Mouse (Mus musculus) spleen, adult 2 months (tissue): ENCODE measurements around the gene Rtf2. TPM values are rescaled to one million over a fixed set of nuclear protein-coding genes. Genes with fewer than 3 reads are reported as not detected.

Experiments
- DNase-seq, 2 experiments: peaks; one replicate each; pipeline versions ENCODE4 v3.0.0 to v3.0.0-alpha.2; 2012 to 2021; ENCODE audit warnings: low spot score in 2 of 2, low read depth in 1 of 2
- H3K27ac ChIP-seq: fragments of 200-500 bp; 2 replicates; pipeline ENCODE4 v1.5.1; 2012; ENCODE audit warnings: low read length, inconsistent platforms; ENCODE audit not compliant: insufficient read depth
- H3K27me3 ChIP-seq: fragments of 200-500 bp; 2 replicates; pipeline ENCODE4 v1.6.1; 2012; ENCODE audit warnings: mild to moderate bottlenecking, moderate library complexity, low read length, inconsistent platforms; ENCODE audit not compliant: control insufficient read depth, insufficient read depth
- H3K36me3 ChIP-seq: fragments of 200-500 bp; 2 replicates; pipeline ENCODE4 v1.6.1; 2012; ENCODE audit warnings: mild to moderate bottlenecking, low read length, inconsistent platforms; ENCODE audit not compliant: control insufficient read depth, insufficient read depth
- H3K4me1 ChIP-seq: fragments of 200-500 bp; 2 replicates; pipeline ENCODE4 v1.6.1; 2011; ENCODE audit warnings: inconsistent platforms; ENCODE audit not compliant: control insufficient read depth, insufficient read depth, insufficient read length
- H3K4me3 ChIP-seq: fragments of 200-500 bp; 2 replicates; pipeline ENCODE4 v1.5.1; 2011; ENCODE audit warnings: mild to moderate bottlenecking, inconsistent platforms; ENCODE audit not compliant: insufficient read depth, insufficient read length; ENCODE audit errors: extremely low read depth
- CTCF ChIP-seq: fragments of 200-500 bp; IDR thresholded peaks from 2 replicates; pipeline ENCODE4 v1.5.1; 2011; ENCODE audit warnings: mild to moderate bottlenecking, inconsistent platforms; ENCODE audit not compliant: insufficient read depth, insufficient read length, insufficient replicate concordance; ENCODE audit errors: extremely low read depth
- POLR2A ChIP-seq: fragments of 200-500 bp; IDR thresholded peaks from 2 replicates; pipeline ENCODE4 v1.6.1; 2011; ENCODE audit warnings: low read depth, low read length, inconsistent platforms
- WGBS: fragments of 180-500 bp; shearing (Covaris S2); methylation state at CpG from one replicate; pipeline ENCODE4 v1.1.7; 2018; 5-methylcytosine and 5-hydroxymethylcytosine counted together
- polyA plus RNA-seq: library from polyadenylated mRNA; depleted of rRNA; stranded (reverse); fragments of >200 nt; gene quantifications from 2 replicates; pipeline ENCODE4 v1.2.3, GENCODE M21; 2012; rRNA removed

Gene Rtf2
- polyA plus RNA-seq = 30.9 and 35.0 TPM in 2 replicates

- no peak for TF ChIP-seq CTCF
- TF ChIP-seq POLR2A = no peak; the same call in 1 of the 2 replicates
Observed at GRCm38 (mm10) chr2:172439843-172440639, at the start of gene Rtf2. Gene Rtf2, plus strand, starts transcription at chr2:172440556.

GRCm38 (mm10) chr2:172392041-172392521 is 48.3 kb upstream of the Rtf2 start:
- Histone ChIP-seq H3K4me1 (peaks cover 10% of the 10 kb centered on the region; the same call in 1 of the 2 replicates), H3K4me3 (no peak overlapping the region), H3K27ac (no peak overlapping the region), H3K27me3 (no peaks in the 10 kb centered on the region), H3K36me3 (no peaks in the 10 kb centered on the region)
- TF ChIP-seq POLR2A (no peak), CTCF (no peak)
- no peak for DNase-seq
- 54% methylated on average over 10 of the region's 10 CpGs for WGBS

More at GRCm38 (mm10) chr2:172439843-172440639, at the start of gene Rtf2:
- Histone ChIP-seq H3K4me3 (peak within 1 kb of the TSS; percentile 75), H3K4me1 (peaks cover 22% of the 10 kb centered on the region), H3K27ac (peak within 1 kb of the TSS; percentile 73), H3K27me3 (no peaks in the 10 kb centered on the region), H3K36me3 (peaks cover 2% of the 10 kb centered on the region; the same call in 1 of the 2 replicates)
- WGBS = 3% methylated on average over 35 of the region's 35 CpGs
- DNase-seq = peak; percentile 88 to 97

GRCm38 (mm10) chr2:172393391-172394051 is 46.8 kb upstream of the Rtf2 start, which contains the start of gene Cass4:
Gene Cass4, plus strand, starts transcription at chr2:172393794.
- H3K4me1 ChIP-seq = peaks cover 10% of the 10 kb centered on the region; the same call in 1 of the 2 replicates
- DNase-seq = peak; percentile 47 to 67
- H3K27ac ChIP-seq = peak within 1 kb of the TSS; percentile 46
- no peaks in the 10 kb centered on the region for H3K27me3 ChIP-seq
- WGBS = 11% methylated on average over 13 of the region's 13 CpGs
- no peaks in the 10 kb centered on the region for H3K36me3 ChIP-seq
- TF ChIP-seq POLR2A (no peak), CTCF (no peak)
- peak within 1 kb of the TSS; percentile 39; the same call in 1 of the 2 replicates for H3K4me3 ChIP-seq

- Histone ChIP-seq H3K27me3 (no peaks in the 10 kb centered on the region), H3K4me3 (peak overlapping the region; percentile 39; the same call in 1 of the 2 replicates), H3K4me1 (peaks cover 10% of the 10 kb centered on the region; the same call in 1 of the 2 replicates), H3K36me3 (no peaks in the 10 kb centered on the region), H3K27ac (0 out of 2 replicates have a peak overlapping the region, but pooled peaks have one; percentile 16)
- WGBS = 52% methylated on average over 2 of the region's 2 CpGs
- no peak for DNase-seq
- TF ChIP-seq CTCF (no peak), POLR2A (no peak)
Observed at GRCm38 (mm10) chr2:172394052-172394392, 46.3 kb upstream of the Rtf2 start.

- H3K27ac ChIP-seq = no peak overlapping the region
- 71% methylated on average over 4 of the region's 4 CpGs for WGBS
- no peak for TF ChIP-seq POLR2A
- no peak for TF ChIP-seq CTCF
- H3K4me3 ChIP-seq = no peak overlapping the region
- no peak for DNase-seq
- H3K4me1 ChIP-seq = peaks cover 13% of the 10 kb centered on the region; the same call in 1 of the 2 replicates
- no peaks in the 10 kb centered on the region for H3K36me3 ChIP-seq
- no peaks in the 10 kb centered on the region for H3K27me3 ChIP-seq
Observed at GRCm38 (mm10) chr2:172394671-172395070, 45.7 kb upstream of the Rtf2 start.

GRCm38 (mm10) chr2:172395961-172396360 is 44.4 kb upstream of the Rtf2 start:
- Histone ChIP-seq H3K36me3 (no peaks in the 10 kb centered on the region), H3K27me3 (no peaks in the 10 kb centered on the region), H3K4me3 (no peak overlapping the region), H3K27ac (no peak overlapping the region), H3K4me1 (peaks cover 16% of the 10 kb centered on the region)
- no peak for DNase-seq
- WGBS = 65% methylated on average over 9 of the region's 9 CpGs
- TF ChIP-seq CTCF = no peak
- no peak for TF ChIP-seq POLR2A
